Mouse (Mus musculus) heart, postnatal 0 days (tissue): ENCODE data around the gene Lrig1. TPM values are rescaled to one million over a fixed set of nuclear protein-coding genes. Genes with fewer than 3 reads are reported as not detected.

Source experiments
- ATAC-seq: fragments of 200-750 bp; cut with Nextera tagmentation; 2 replicates; pipeline ENCODE4 v1.8.0; 2017; ENCODE audit warnings: low read depth, moderate number of reproducible peaks, moderate library complexity; ENCODE audit not compliant: insufficient read depth
- DNase-seq: peaks from one replicate; pipeline ENCODE4 v3.0.0-alpha.2; 2016; ENCODE audit warnings: low spot score
- H3K27ac ChIP-seq: fragments of 300-500 bp; sonication (generic); 2 replicates; pipeline ENCODE4 v1.5.1; 2014; ENCODE audit warnings: low read depth, mild to moderate bottlenecking
- H3K27me3 ChIP-seq: fragments of 300-500 bp; sonication (generic); 2 replicates; pipeline ENCODE4 v1.6.1; 2014; ENCODE audit warnings: low read length, mixed read lengths; ENCODE audit not compliant: control insufficient read depth, insufficient read depth
- H3K36me3 ChIP-seq: fragments of 300-500 bp; sonication (generic); replicated peaks from 2 replicates; pipeline ENCODE4 v1.6.1; 2014; ENCODE audit warnings: low read length, mixed read lengths; ENCODE audit not compliant: control insufficient read depth, insufficient read depth
- H3K4me1 ChIP-seq: fragments of 300-500 bp; sonication (generic); 2 replicates; pipeline ENCODE4 v1.6.1; 2014; ENCODE audit warnings: antibody characterized with exemption; ENCODE audit not compliant: control insufficient read depth, insufficient read depth
- H3K4me2 ChIP-seq: fragments of 300-500 bp; sonication (generic); 2 replicates; pipeline ENCODE4 v1.6.1; 2014; ENCODE audit warnings: low read depth, mild to moderate bottlenecking, low read length, moderate library complexity
- H3K4me3 ChIP-seq: fragments of 300-500 bp; sonication (generic); 2 replicates; pipeline ENCODE4 v1.5.1; 2014; ENCODE audit warnings: low read depth, low read length
- H3K9ac ChIP-seq: fragments of 300-500 bp; sonication (generic); replicated peaks from 2 replicates; pipeline ENCODE4 v1.6.1; 2014; ENCODE audit warnings: low read depth, low read length, mixed read lengths
- H3K9me3 ChIP-seq: fragments of 300-500 bp; sonication (generic); replicated peaks from 2 replicates; pipeline ENCODE4 v1.6.1; 2016; ENCODE audit warnings: low read length; ENCODE audit not compliant: control insufficient read depth
- CTCF ChIP-seq: IDR thresholded peaks from 2 replicates; pipeline ENCODE4 v1.5.1; 2016; ENCODE audit warnings: antibody characterized with exemption, control low read depth, low read depth
- EP300 ChIP-seq: IDR thresholded peaks from 2 replicates; pipeline ENCODE4 v1.6.1; 2016; ENCODE audit warnings: antibody characterized with exemption, low read depth
- WGBS: fragments of 180-500 bp; shearing (Covaris S2); extraction: QIAGEN DNeasy Blood & Tissue Kit; methylation state at CpG from one replicate; pipeline ENCODE4 v1.1.7; 2014; 5-methylcytosine and 5-hydroxymethylcytosine counted together
- polyA plus RNA-seq: library from polyadenylated mRNA; unstranded; fragments of >200 nt; fragmentation: Nextera tagmentation; extraction: Ambion mirVana; gene quantifications from 2 replicates; pipeline ENCODE4 v1.2.1, GENCODE M21; 2015
- total RNA-seq: library from RNA; depleted of rRNA; stranded (reverse); fragments of >200 nt; gene quantifications from 2 replicates; pipeline ENCODE4 v1.2.3, GENCODE M21; 2014; ENCODE audit warnings: low replicate concordance; rRNA removed

The Lrig1 gene
- total RNA-seq (50.2 and 54.3 TPM in 2 replicates), polyA plus RNA-seq (7.1 and 7.3 TPM in 2 replicates)

DNA sequence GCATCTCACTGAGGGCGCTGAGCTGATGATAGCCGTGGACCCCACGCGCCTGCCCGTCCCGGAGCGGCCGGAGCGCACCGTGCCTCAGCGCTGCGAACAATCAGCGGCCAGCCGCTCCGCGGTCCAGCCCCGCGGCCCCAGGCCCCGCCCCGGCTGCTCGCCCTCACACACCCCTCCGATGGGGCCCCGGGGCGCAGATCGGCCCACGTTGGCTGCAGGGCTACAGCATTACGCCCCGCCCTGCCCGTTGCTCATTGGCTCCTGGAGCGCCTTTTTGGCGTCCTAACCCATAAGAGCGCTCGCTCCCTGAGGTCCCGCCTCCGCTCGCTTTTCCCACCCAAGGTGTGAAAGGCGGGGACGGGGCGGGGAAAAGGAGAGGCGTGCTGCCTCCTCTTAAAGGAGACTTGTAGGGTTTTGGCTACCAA lies at the start of gene Lrig1:
TSS of gene Lrig1 (minus strand) at position 92 of the 425 bp plus-strand sequence.
- Histone ChIP-seq H3K27ac (peak within 1 kb of the TSS; percentile 84), H3K36me3 (no peaks in the 10 kb centered on the region), H3K4me2 (peak within 1 kb of the TSS; percentile 96), H3K4me1 (peaks cover 39% of the 10 kb centered on the region), H3K9ac (peak within 1 kb of the TSS; percentile 90), H3K4me3 (peak within 1 kb of the TSS; percentile 95), H3K27me3 (no peaks in the 10 kb centered on the region), H3K9me3 (no peaks in the 10 kb centered on the region)
- DNase-seq (peak; percentile 98), ATAC-seq (peak; percentile 99)
- no peak for TF ChIP-seq EP300
- TF ChIP-seq CTCF, result no peak
- WGBS, result under 1% methylated on average over 40 of the region's 40 CpGs

DNA sequence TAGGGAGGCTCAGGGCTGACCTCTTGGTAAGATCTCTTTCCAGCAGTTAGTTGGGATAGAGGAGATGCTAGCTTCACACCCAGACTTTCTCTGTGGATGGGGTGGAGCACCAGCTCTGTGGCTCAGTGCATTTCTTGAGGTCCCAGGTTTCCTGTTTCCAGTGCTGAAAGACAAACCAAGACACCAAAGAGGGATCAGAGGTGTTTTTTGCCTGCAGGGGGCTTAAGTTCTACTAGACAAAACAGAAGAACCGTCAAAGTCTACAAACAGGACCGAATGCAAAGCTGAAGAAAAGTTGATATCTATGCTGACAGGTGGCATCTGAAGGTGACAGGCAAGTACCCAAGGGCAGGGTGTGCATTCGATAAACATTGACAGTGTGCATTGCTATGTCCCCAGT lies 49.7 kb upstream of the Lrig1 start:
- no peak overlapping the region for H3K4me3 ChIP-seq
- H3K27ac ChIP-seq, result no peak overlapping the region
- no peaks in the 10 kb centered on the region for H3K9me3 ChIP-seq
- no peaks in the 10 kb centered on the region; the same call in 1 of the 2 replicates for H3K4me1 ChIP-seq
- H3K36me3 ChIP-seq, result no peaks in the 10 kb centered on the region
- H3K27me3 ChIP-seq, result no peaks in the 10 kb centered on the region
- H3K9ac ChIP-seq, result no peak overlapping the region
- DNase-seq (no peak), ATAC-seq (no peak)
- 76% methylated on average over 3 of the region's 3 CpGs for WGBS
- H3K4me2 ChIP-seq, result no peak overlapping the region
- TF ChIP-seq CTCF, result no peak
- TF ChIP-seq EP300, result no peak

DNA sequence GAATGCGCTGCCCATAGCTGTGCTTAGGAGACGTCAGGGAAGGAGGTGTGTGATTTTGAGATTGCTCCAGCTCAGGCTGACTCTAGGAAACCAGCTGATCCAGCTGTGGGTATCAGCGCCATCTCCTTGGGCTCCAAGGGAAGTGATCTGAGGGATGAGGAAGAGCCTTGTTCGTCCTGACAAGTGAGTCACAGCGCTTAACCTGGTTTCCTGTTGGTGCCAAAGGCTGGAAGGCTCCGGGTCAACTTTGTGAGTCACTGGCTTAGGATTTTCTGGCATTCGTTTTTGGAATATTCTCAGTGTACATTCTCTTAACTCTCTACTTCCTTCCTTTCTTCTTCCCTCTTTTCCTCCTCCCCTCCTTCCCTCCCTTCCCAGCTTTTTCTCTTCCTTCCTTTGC lies 48.4 kb upstream of the Lrig1 start:
- Histone ChIP-seq H3K4me3 (no peak overlapping the region), H3K9me3 (no peaks in the 10 kb centered on the region), H3K27me3 (no peaks in the 10 kb centered on the region), H3K27ac (no peak overlapping the region), H3K36me3 (no peaks in the 10 kb centered on the region), H3K4me1 (no peaks in the 10 kb centered on the region; the same call in 1 of the 2 replicates), H3K4me2 (no peak overlapping the region), H3K9ac (no peak overlapping the region)
- WGBS, result 47% methylated on average over 7 of the region's 7 CpGs
- TF ChIP-seq CTCF (no peak), EP300 (no peak)
- DNase-seq (no peak), ATAC-seq (no peak)

DNA sequence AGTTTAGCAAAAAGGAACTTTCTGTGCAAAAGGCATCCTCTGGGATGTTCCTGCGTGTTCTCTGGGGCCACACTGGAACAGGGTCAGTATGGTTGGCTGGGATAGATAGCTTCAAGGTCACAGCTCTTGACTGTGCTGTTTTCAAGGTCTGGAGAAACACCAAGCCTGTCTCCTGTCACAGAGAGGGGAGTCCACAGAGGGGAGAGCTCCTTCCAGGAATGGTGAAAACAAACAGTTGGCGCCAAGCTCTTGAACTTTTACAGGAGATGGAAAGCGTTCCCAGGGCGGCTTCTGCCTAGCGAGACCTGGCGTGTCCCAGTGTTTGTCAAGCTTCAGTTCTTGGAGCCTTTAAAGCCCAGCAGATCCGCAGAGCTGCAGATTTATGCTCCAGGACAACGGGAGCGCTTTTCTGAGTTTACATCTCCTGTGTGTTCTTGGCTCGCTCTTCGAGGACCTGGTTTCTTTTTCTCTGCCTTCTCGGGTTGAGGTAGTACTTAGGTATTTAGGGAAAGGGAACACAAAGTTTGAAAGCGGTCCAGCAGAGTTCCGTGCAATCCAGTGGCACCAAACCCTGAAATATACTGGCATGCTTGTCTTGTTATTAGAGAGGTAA lies 40.3 kb upstream of the Lrig1 start:
- no peaks in the 10 kb centered on the region for H3K27me3 ChIP-seq
- H3K4me1 ChIP-seq, result peaks cover 6% of the 10 kb centered on the region; the same call in 1 of the 2 replicates
- H3K27ac ChIP-seq, result no peak overlapping the region
- H3K4me3 ChIP-seq, result no peak overlapping the region
- ATAC-seq, result no peak
- no peak for DNase-seq
- H3K36me3 ChIP-seq, result no peaks in the 10 kb centered on the region
- WGBS, result 58% methylated on average over 14 of the region's 14 CpGs
- H3K4me2 ChIP-seq, result 0 out of 2 replicates have a peak overlapping the region, but pooled peaks have one; percentile 6
- H3K9me3 ChIP-seq, result no peaks in the 10 kb centered on the region
- H3K9ac ChIP-seq, result no peak overlapping the region
- TF ChIP-seq CTCF (no peak), EP300 (no peak)

DNA sequence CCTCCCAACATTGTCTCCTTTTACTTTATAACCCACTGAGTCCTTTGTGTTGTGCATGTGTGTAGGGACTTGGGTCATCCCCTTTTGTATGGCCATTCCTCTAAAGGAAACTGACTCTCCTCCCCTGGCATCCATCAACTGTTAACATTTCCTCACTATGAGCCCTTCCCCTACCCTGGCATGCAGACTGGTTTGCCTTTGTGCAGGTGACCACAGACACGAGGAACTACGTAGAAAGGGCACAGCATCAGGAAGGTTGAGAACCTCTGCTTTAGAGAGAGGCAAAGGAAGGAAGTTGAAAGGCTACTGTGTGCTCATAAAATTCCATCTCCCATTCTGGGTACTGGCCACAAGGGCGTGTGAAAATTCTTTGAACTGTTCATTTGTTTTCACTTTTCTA lies 38.7 kb upstream of the Lrig1 start:
- no peak for TF ChIP-seq EP300
- TF ChIP-seq CTCF, result no peak
- Histone ChIP-seq H3K4me2 (no peak overlapping the region), H3K9ac (no peak overlapping the region), H3K4me1 (0 out of 2 replicates have a peak, but pooled peaks cover 6% of the 10 kb centered on the region), H3K27me3 (no peaks in the 10 kb centered on the region), H3K4me3 (no peak overlapping the region), H3K9me3 (no peaks in the 10 kb centered on the region), H3K36me3 (no peaks in the 10 kb centered on the region), H3K27ac (no peak overlapping the region)
- WGBS, result 61% methylated on average over 3 of the region's 3 CpGs
- no peak for DNase-seq
- no peak for ATAC-seq
